Mouse (Mus musculus): ENCODE measurements at regions not wholly inside any gene's neighbourhood (a gene's known extent, or its start where the extent isn't known, plus 50 kb on each side); places are given as distances from the start of the nearest gene placed in this dataset.

GRCm38 (mm10) chr8:116255398-116255797 is 249.4 kb upstream of the Dynlrb2 start:
- no peak for TF ChIP-seq POLR2A (IDR thresholded peaks at IDR 0.05; ENCODE audit: control insufficient read depth, low read depth, low read length)
- no peak for TF ChIP-seq CTCF (IDR thresholded peaks at IDR 0.05; ENCODE audit: control insufficient read depth, insufficient read depth, insufficient replicate concordance, low read depth, low read length)
